Mouse (Mus musculus) forebrain, embryonic 10.5 days (tissue): Measurements from ENCODE around the gene Ptprn2. TPM values are rescaled to one million over a fixed set of nuclear protein-coding genes. Genes with fewer than 3 reads are reported as not detected.

Experiments used
- DNase-seq: peaks from one replicate; pipeline ENCODE4 v3.0.0-alpha.2; 2017; ENCODE audit warnings: low spot score; ENCODE audit errors: extremely low spot score
- H3K27ac ChIP-seq: fragments of 300-500 bp; sonication (generic); 2 replicates; pipeline ENCODE4 v1.5.1; 2016; ENCODE audit warnings: mild to moderate bottlenecking
- H3K27me3 ChIP-seq: fragments of 300-500 bp; sonication (generic); 2 replicates; pipeline ENCODE4 v1.6.1; 2016; ENCODE audit warnings: mild to moderate bottlenecking; ENCODE audit not compliant: poor library complexity, severe bottlenecking
- H3K36me3 ChIP-seq: fragments of 300-500 bp; sonication (generic); replicated peaks from 2 replicates; pipeline ENCODE4 v1.6.1; 2016; ENCODE audit warnings: mild to moderate bottlenecking, moderate library complexity
- H3K4me1 ChIP-seq: fragments of 300-500 bp; sonication (generic); 2 replicates; pipeline ENCODE4 v1.6.1; 2016
- H3K4me3 ChIP-seq: fragments of 300-500 bp; sonication (generic); 2 replicates; pipeline ENCODE4 v1.5.1; 2016; ENCODE audit warnings: mild to moderate bottlenecking, moderate library complexity
- H3K9me3 ChIP-seq: fragments of 300-500 bp; sonication (generic); 2 replicates; pipeline ENCODE4 v1.6.1; 2016; ENCODE audit warnings: mild to moderate bottlenecking, moderate library complexity
- WGBS: fragments of 180-500 bp; shearing (Covaris S2); methylation state at CpG from one replicate; pipeline ENCODE4 v1.1.7; 2016; 5-methylcytosine and 5-hydroxymethylcytosine counted together
- polyA plus RNA-seq: library from polyadenylated mRNA; unstranded; fragments of >200 nt; fragmentation: Nextera tagmentation; extraction: Ambion mirVana; gene quantifications from 2 replicates; pipeline ENCODE4 v1.2.1, GENCODE M21; 2016

Ptprn2 gene
- polyA plus RNA-seq, 1 experiment from 2014 or later: 4.8 TPM

GRCm38 (mm10) chr12:117028333-117028961 is 542.9 kb downstream of the Ptprn2 start:
- Histone ChIP-seq H3K27me3 (no peaks in the 10 kb centered on the region), H3K36me3 (no peaks in the 10 kb centered on the region), H3K27ac (peak overlapping the region; percentile 68; the same call in 1 of the 2 replicates), H3K4me3 (no peak overlapping the region), H3K9me3 (no peaks in the 10 kb centered on the region), H3K4me1 (peaks cover 16% of the 10 kb centered on the region)
- WGBS: 72% methylated on average over 5 of the region's 5 CpGs
- no peak for DNase-seq

GRCm38 (mm10) chr12:117033172-117033571 is 547.7 kb downstream of the Ptprn2 start:
- no peak for DNase-seq
- Histone ChIP-seq H3K4me1 (peaks cover 22% of the 10 kb centered on the region), H3K27ac (no peak overlapping the region), H3K36me3 (no peaks in the 10 kb centered on the region), H3K4me3 (no peak overlapping the region), H3K27me3 (peaks cover 21% of the 10 kb centered on the region), H3K9me3 (no peaks in the 10 kb centered on the region)
- 94% methylated on average over 1 of the region's 1 CpGs for WGBS

GRCm38 (mm10) chr12:117034506-117034905 is 549.0 kb downstream of the Ptprn2 start:
- 94% methylated on average over 3 of the region's 3 CpGs for WGBS
- no peak overlapping the region for H3K27ac ChIP-seq
- H3K4me1 ChIP-seq: peaks cover 15% of the 10 kb centered on the region
- no peak for DNase-seq
- H3K36me3 ChIP-seq: no peaks in the 10 kb centered on the region
- no peak overlapping the region for H3K4me3 ChIP-seq
- H3K9me3 ChIP-seq: no peaks in the 10 kb centered on the region
- H3K27me3 ChIP-seq: peaks cover 22% of the 10 kb centered on the region

GRCm38 (mm10) chr12:117035243-117035642 is 549.7 kb downstream of the Ptprn2 start:
- H3K27ac ChIP-seq: no peak overlapping the region
- no peaks in the 10 kb centered on the region for H3K36me3 ChIP-seq
- H3K4me3 ChIP-seq: no peak overlapping the region
- DNase-seq: peak; percentile 68
- peaks cover 22% of the 10 kb centered on the region for H3K27me3 ChIP-seq
- peaks cover 22% of the 10 kb centered on the region for H3K4me1 ChIP-seq
- H3K9me3 ChIP-seq: 0 out of 2 replicates have a peak, but pooled peaks cover under 1% of the 10 kb centered on the region
- 6% methylated on average over 2 of the region's 2 CpGs for WGBS

- DNase-seq: no peak
- Histone ChIP-seq H3K9me3 (0 out of 2 replicates have a peak, but pooled peaks cover 5% of the 10 kb centered on the region), H3K4me3 (no peak overlapping the region), H3K27ac (peak overlapping the region; percentile 71), H3K4me1 (peaks cover 22% of the 10 kb centered on the region), H3K27me3 (peaks cover 20% of the 10 kb centered on the region), H3K36me3 (no peaks in the 10 kb centered on the region)
- 42% methylated on average over 3 of the region's 3 CpGs for WGBS
Measured at GRCm38 (mm10) chr12:117039411-117039810, 553.9 kb downstream of the Ptprn2 start.

- Histone ChIP-seq H3K4me1 (peaks cover 12% of the 10 kb centered on the region), H3K4me3 (no peak overlapping the region), H3K27me3 (peaks cover 22% of the 10 kb centered on the region; the same call in 1 of the 2 replicates), H3K27ac (no peak overlapping the region), H3K36me3 (no peaks in the 10 kb centered on the region), H3K9me3 (0 out of 2 replicates have a peak, but pooled peaks cover 5% of the 10 kb centered on the region)
- no peak for DNase-seq
- WGBS: 90% methylated on average over 2 of the region's 2 CpGs
Measured at GRCm38 (mm10) chr12:117041409-117041808, 555.9 kb downstream of the Ptprn2 start.

- Histone ChIP-seq H3K27me3 (peaks cover 32% of the 10 kb centered on the region; the same call in 1 of the 2 replicates), H3K9me3 (0 out of 2 replicates have a peak, but pooled peaks cover 5% of the 10 kb centered on the region), H3K36me3 (no peaks in the 10 kb centered on the region), H3K4me1 (peaks cover 22% of the 10 kb centered on the region), H3K27ac (no peak overlapping the region), H3K4me3 (no peak overlapping the region)
- WGBS: 83% methylated on average over 7 of the region's 7 CpGs
- DNase-seq: no peak
Measured at GRCm38 (mm10) chr12:117042706-117043105, 557.2 kb downstream of the Ptprn2 start.

- Histone ChIP-seq H3K4me1 (peaks cover 48% of the 10 kb centered on the region), H3K27me3 (peaks cover 68% of the 10 kb centered on the region), H3K9me3 (no peaks in the 10 kb centered on the region), H3K4me3 (no peak overlapping the region; the same call in 1 of the 2 replicates), H3K27ac (peak overlapping the region; percentile 80), H3K36me3 (no peaks in the 10 kb centered on the region)
- 4% methylated on average over 3 of the region's 3 CpGs for WGBS
- DNase-seq: peak; percentile 51
Measured at GRCm38 (mm10) chr12:117047384-117048251, 562.1 kb downstream of the Ptprn2 start.

GRCm38 (mm10) chr12:117049829-117050228 is 564.3 kb downstream of the Ptprn2 start:
- Histone ChIP-seq H3K4me3 (no peak overlapping the region), H3K36me3 (no peaks in the 10 kb centered on the region), H3K4me1 (peaks cover 70% of the 10 kb centered on the region), H3K27me3 (peaks cover 71% of the 10 kb centered on the region), H3K27ac (0 out of 2 replicates have a peak overlapping the region, but pooled peaks have one; percentile 48), H3K9me3 (no peaks in the 10 kb centered on the region)
- DNase-seq: no peak
- 81% methylated on average over 10 of the region's 10 CpGs for WGBS

- peaks cover 86% of the 10 kb centered on the region for H3K27me3 ChIP-seq
- H3K9me3 ChIP-seq: no peaks in the 10 kb centered on the region
- H3K4me1 ChIP-seq: peaks cover 69% of the 10 kb centered on the region
- no peaks in the 10 kb centered on the region for H3K36me3 ChIP-seq
- no peak for DNase-seq
- 70% methylated on average over 9 of the region's 9 CpGs for WGBS
- peak overlapping the region; percentile 86 for H3K27ac ChIP-seq
- peak overlapping the region; percentile 28; the same call in 1 of the 2 replicates for H3K4me3 ChIP-seq
Measured at GRCm38 (mm10) chr12:117053223-117053850, 567.8 kb downstream of the Ptprn2 start.

- Histone ChIP-seq H3K27me3 (peaks cover 87% of the 10 kb centered on the region), H3K36me3 (no peaks in the 10 kb centered on the region), H3K4me3 (peak overlapping the region; percentile 28), H3K9me3 (no peaks in the 10 kb centered on the region), H3K4me1 (peaks cover 71% of the 10 kb centered on the region), H3K27ac (peak overlapping the region; percentile 86)
- WGBS: 14% methylated on average over 21 of the region's 21 CpGs
- peak; percentile 77 for DNase-seq
Measured at GRCm38 (mm10) chr12:117053851-117054769, 568.6 kb downstream of the Ptprn2 start.
